Mouse (Mus musculus): ENCODE data around the gene Pwp1. TPM values are rescaled to one million over a fixed set of nuclear protein-coding genes. Genes with fewer than 3 reads are reported as not detected.

Pwp1 gene
- total RNA-seq, 2 experiments from 2014 or later, result 18.8 to 20.4 TPM

Other genes starting within 250 kb of the Pwp1 start
- gene Prdm4, start 87.6 kb downstream of the Pwp1 start, total RNA-seq (2021), result 10 to 100 TPM; 28.6 to 29.1 TPM
- under 1 TPM; 0.37 to 0.38 TPM for gene Ascl4, start 98.2 kb downstream of the Pwp1 start, total RNA-seq (2021)
- 100 to 1,000 TPM in 1 of 2 experiments, 10 to 100 TPM in 1; 98.4 to 106 TPM for gene Rtcb, start 128.3 kb downstream of the Pwp1 start, total RNA-seq (2021)
- gene Bpifc, start 182.4 kb downstream of the Pwp1 start, total RNA-seq (2021), result not detected
- 10 to 100 TPM; 25.4 to 25.7 TPM for gene Fbxo7, start 192.5 kb downstream of the Pwp1 start, total RNA-seq (2021)